Mouse (Mus musculus): Measurements from ENCODE around the gene Pts. TPM values are rescaled to one million over a fixed set of nuclear protein-coding genes. Genes with fewer than 3 reads are reported as not detected.

The Pts gene
- total RNA-seq, 2 experiments from 2014 or later: 36.5 to 42.5 TPM

DNA sequence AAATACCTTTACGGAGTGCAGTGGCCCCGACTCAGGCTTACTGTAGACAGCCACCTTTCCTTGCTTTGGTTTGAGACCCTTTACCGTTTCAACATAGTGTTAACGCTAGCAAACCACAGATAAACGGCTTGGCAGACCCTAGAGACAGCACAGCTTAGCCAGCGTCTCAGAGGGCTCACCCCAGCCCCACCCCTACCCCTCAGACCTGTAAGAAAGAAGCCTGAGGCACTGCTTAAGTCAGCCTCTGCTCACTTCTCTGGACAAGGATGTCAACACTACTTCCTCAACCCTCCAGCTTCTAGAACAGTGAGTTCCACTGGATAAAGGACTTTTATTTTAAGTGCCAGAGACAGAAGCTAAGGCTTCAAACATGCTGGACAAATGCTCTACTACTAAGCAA lies 32.0 kb downstream of the Pts start:
- Histone ChIP-seq H3K4me3 (no peak overlapping the region), H3K27ac (no peak overlapping the region)
- no peak for TF ChIP-seq CTCF (conservative IDR thresholded peaks at IDR 0.05)
- DNase-seq (ENCODE audit: low spot score in 2 of 2): no peak

DNA sequence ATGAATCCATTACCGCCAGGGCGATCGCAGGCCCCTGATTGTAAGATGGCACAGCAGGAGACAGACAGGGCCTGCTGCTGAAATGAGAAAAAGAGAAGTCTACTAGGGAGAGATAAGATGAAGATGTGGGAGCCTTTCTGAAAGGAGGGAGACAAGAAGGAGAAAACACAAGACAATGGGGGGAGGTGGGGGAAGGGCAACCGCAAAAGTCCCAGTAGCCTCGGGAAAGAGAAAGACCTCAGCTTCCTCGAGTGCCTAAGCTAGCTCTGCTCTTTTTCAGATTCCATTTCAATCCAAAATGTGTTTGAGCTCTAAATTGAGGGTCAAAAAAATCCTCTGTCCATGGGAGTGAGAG lies 32.4 kb downstream of the Pts start:
- no peak overlapping the region for H3K27ac ChIP-seq
- no peak for TF ChIP-seq CTCF (conservative IDR thresholded peaks at IDR 0.05)
- no peak for DNase-seq (ENCODE audit: low spot score in 2 of 2)
- H3K4me3 ChIP-seq: no peak overlapping the region

DNA sequence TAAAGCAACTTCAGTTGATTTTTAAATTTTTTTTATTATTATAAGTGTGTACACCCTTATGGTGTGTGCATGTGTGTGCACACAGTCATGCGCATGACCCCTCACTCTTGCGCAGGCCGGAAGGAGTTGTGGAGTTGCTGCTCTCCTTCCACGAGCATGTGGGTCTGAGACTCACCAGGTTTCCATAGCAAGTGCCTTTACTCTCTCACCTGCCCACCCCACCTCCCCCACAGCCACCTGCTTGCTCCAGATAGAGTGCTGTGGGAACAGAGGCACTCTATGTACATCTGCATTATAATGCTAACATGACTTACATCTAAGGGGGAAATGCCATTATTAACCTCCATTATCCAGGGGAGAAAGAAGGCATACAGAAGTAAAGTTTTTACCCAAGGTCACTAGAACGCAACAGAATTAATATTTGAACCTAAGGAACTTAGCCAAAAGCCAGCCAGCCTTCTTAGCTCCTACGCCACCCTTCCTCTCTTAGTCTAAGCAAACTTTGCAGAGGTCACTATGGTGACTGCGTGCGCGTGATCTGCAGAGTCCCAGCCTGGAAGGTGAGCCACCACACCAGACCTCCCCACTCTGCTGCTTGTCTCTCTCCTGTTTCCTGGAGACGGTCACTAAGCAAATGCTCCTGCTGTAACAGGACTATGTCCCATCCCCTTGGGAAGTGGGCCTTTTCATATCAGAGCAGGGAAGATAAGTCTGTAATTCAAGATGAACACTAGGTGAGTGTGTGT lies 32.9 kb downstream of the Pts start:
- TF ChIP-seq CTCF (conservative IDR thresholded peaks at IDR 0.05): no peak
- no peak for DNase-seq (ENCODE audit: low spot score in 2 of 2)
- Histone ChIP-seq H3K27ac (no peak overlapping the region), H3K4me3 (no peak overlapping the region)

DNA sequence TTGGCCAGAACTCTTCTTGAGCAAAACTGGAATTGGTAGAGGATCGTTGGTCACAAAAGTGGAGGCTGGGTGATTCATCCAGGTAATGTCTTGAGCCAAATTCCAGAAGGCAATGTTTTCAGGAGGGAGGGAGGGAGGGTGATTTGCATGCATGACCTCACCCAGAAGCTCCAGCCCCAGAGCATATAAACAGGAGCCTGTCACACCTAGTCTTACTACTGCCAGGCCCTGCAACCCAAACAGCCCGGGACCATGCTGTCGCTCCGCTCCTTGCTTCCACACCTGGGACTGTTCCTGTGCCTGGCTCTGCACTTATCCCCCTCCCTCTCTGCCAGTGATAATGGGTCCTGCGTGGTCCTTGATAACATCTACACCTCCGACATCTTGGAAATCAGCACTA lies 34.2 kb downstream of the Pts start, which contains the start of gene Plet1:
TSS of gene Plet1 (plus strand) at position 215 of the 400 bp plus-strand sequence.
- no peak for DNase-seq (ENCODE audit: low spot score in 2 of 2)
- no peak within 1 kb of the TSS for H3K4me3 ChIP-seq
- no peak for TF ChIP-seq CTCF (conservative IDR thresholded peaks at IDR 0.05)
- no peak within 1 kb of the TSS for H3K27ac ChIP-seq

DNA sequence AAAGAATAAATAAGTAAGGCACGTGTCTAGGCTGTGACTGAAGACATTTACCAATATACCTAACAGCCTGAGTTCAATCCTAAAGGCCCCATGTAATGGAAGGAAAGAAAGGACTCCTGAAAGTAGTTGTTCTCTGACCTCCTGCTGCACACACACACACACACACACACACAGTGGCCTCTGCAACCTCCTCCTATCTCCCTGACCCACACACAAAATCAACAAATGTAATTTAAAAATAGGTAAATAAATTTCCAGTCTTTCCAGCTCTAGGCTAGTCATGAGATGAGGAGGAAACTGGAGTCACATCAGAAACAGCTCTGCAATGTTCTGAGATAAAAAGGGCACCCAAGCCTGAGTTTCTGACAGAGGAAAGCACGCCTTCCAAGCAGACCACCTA lies 34.7 kb downstream of the Pts start:
- no peak for TF ChIP-seq CTCF (conservative IDR thresholded peaks at IDR 0.05)
- no peak overlapping the region for H3K4me3 ChIP-seq
- H3K27ac ChIP-seq: no peak overlapping the region
- no peak for DNase-seq (ENCODE audit: low spot score in 2 of 2)

DNA sequence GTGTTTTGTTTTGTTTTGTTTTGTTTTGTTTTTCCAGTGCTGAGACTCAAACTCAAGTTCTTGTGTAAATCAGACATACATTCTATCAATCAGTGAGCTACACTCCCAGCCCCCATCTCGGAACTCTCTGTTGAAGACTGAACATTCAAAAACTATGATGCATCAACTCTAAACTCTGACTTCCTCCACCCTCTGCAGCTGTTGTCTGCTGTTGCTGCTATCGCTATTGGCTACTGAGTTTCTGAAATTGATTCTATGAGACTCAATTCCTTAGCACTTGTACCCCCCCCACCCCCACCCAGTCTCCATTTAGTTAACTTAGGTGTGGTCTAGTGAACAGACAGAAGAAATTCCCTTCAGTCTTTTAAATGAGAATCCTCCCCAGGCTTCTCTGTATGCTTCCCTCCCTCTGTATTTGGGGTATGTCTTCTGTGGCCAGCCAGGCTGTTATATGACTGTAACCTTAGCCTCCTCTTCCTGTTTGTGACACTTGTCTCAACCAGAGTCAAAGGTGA lies 36.9 kb downstream of the Pts start:
- Histone ChIP-seq H3K27ac (no peak overlapping the region), H3K4me3 (no peak overlapping the region)
- TF ChIP-seq CTCF (conservative IDR thresholded peaks at IDR 0.05): no peak
- no peak for DNase-seq (ENCODE audit: low spot score in 2 of 2)

DNA sequence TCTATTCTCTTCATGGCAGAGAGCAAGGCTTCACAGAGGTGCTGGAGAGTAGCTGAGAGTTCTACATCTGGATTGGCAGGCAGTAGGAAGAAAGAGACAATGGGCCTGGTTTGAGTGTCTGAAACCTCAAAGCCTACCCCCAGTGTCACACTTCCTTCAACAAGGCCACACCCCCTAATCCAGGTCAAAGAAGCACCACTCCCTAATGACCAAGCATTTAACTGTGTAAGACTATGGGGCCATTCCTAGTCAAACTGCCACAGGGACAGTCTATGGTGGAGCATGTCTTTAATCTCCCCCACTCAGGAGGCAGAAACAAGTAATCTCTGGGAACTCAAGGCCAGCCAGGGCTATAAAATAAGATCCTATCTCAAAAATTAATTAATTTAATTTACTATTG lies 37.7 kb downstream of the Pts start:
- Histone ChIP-seq H3K4me3 (no peak overlapping the region), H3K27ac (no peak overlapping the region)
- no peak for DNase-seq (ENCODE audit: low spot score in 2 of 2)
- TF ChIP-seq CTCF (conservative IDR thresholded peaks at IDR 0.05): no peak

DNA sequence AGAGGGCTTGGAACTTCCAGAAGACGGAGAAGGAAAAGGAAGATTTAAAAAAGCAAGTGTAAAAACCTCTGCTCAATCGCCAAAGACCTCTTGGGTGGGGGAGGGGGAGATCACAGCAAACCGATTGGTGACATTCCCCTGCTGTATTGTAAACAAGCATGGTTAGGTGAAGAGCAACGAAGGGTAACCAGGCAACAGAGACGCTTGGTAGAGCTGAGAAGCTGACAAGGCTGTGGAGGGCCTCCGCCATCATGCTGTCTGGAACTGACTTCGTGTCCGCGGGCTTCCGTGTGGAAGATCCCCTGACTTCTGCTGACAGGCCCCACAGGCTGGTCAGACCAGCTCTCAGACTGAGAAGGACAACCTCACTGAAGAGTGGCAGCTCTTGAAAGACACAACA lies 43.0 kb downstream of the Pts start:
- TF ChIP-seq CTCF (conservative IDR thresholded peaks at IDR 0.05): no peak
- H3K27ac ChIP-seq: no peak overlapping the region
- DNase-seq (ENCODE audit: low spot score in 2 of 2): no peak
- no peak overlapping the region; the same call in 1 of the 2 replicates for H3K4me3 ChIP-seq

DNA sequence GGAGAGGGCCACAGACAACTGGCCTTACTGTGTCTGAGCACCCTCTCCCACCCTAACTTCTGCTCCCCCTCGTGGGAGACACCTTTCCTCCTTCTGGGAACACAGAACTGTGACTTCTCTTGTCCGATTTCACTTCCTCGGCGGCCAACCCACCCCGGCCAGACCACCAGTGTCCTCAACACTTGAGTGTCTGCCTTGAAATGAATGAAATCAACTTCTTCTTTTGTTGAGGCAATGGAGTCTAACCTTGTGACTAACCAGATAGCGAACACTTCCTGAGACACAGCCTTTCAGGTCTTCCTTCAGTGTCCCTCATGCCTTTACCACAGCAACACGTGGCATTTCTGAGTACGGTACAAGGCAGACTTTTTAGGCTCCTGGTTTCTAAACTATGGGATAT lies 45.8 kb downstream of the Pts start:
- no peak overlapping the region for H3K27ac ChIP-seq
- no peak for TF ChIP-seq CTCF (conservative IDR thresholded peaks at IDR 0.05)
- DNase-seq (ENCODE audit: low spot score in 2 of 2): no peak
- no peak overlapping the region for H3K4me3 ChIP-seq

DNA sequence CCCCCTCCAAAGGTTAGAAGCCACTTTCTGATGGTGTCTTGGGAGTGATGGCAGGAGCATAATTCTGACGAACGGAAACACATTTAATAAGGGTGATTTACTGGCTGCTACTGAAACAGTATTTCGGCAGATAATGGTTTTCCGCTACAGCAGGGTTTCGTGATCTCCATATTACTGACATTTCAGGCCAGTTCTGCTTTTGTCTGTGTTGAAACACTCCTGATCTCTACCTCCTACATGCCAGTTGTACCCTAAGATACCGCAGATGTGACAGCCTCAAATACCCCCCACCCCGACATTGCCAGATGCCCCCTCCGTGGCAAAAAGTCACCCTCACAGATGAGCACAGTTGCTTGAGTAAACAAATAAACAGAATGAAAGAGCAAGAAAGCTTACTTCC lies 49.0 kb downstream of the Pts start:
- no peak for DNase-seq (ENCODE audit: low spot score in 2 of 2)
- no peak overlapping the region for H3K27ac ChIP-seq
- no peak overlapping the region for H3K4me3 ChIP-seq
- TF ChIP-seq CTCF (conservative IDR thresholded peaks at IDR 0.05): no peak

DNA sequence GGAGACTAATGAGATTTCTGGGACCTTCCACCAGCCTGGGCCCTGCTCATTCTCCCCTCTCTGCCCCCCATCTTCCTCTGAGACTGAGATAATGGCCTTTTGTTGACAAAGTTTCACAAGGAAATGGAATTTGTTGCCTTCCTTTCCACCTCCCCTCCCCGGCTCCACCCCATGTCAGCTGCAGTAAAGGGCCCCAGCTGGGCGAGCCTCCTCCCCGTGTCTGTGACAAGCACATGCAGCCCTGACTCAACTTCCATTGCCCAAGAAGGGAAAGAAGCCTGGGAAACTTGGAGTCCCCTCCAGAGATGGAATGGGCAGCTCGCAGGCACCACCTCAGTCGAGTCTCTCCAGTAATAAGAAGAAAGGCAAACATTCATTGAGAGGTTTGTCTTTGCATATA lies 49.7 kb downstream of the Pts start:
- DNase-seq (ENCODE audit: low spot score in 2 of 2): no peak
- TF ChIP-seq CTCF (conservative IDR thresholded peaks at IDR 0.05): no peak
- no peak overlapping the region for H3K27ac ChIP-seq
- H3K4me3 ChIP-seq: no peak overlapping the region

DNA sequence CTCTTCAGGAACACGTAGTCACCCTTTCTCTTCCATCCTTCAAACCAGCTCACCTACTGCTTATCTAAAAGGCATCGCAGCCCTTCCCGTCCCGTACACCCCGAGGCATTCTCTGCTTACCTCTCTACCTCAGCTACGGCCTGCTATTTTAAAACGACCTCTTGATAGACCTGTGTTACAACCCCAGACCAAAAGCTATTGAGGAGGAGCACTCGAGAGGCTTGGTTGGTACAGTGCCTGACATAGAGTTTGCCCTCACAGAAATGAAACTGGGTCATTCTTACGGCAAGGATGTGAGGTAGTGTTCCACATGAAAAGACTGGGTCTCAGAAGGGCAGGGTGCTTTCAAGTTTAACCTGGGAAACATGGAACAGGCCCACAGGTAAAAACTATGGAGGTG lies 51.3 kb downstream of the Pts start:
- Histone ChIP-seq H3K27ac (no peak overlapping the region), H3K4me3 (no peak overlapping the region)
- no peak for DNase-seq (ENCODE audit: low spot score in 2 of 2)
- no peak for TF ChIP-seq CTCF (conservative IDR thresholded peaks at IDR 0.05)

DNA sequence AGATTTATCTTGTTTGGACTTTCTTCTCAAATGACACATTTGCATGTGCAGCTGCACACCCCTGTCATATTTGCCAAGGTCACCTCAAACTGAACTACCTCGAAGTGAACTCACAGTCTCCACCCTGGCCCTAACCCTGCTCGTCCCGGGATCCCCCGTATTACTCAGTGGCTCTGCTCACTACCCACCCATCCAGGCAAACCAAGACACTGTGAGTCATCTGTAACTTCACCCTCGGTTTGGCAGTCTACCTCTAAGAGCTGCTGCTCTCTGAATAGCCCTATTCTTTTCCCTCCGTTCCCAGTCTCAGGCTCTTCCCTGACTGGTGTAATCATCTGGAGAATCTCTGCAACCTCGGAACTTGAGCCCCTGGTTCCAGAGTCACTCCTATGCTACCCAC lies 51.9 kb downstream of the Pts start:
- no peak for TF ChIP-seq CTCF (conservative IDR thresholded peaks at IDR 0.05)
- H3K4me3 ChIP-seq: no peak overlapping the region
- no peak overlapping the region for H3K27ac ChIP-seq
- no peak for DNase-seq (ENCODE audit: low spot score in 2 of 2)

DNA sequence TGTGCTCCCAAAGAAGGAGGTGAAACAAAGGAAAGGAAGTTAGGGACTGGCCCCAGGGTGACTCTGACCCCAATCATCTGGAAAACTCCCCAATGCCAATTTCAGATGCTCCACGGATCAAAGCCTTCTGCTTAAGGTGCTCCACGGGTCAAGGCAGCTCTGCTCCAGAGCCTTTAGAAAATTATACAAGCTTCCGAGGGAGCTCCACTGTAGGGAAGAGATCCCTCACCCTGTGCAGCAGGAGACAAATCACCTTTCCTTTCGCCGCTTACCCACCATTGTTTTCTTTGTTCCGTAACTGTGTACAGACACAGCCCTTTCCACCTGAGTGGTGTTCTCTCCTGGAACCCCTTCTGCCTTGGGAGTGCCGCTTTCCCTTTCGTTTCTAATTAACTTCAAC lies 52.8 kb downstream of the Pts start:
- Histone ChIP-seq H3K27ac (no peak overlapping the region), H3K4me3 (no peak overlapping the region)
- DNase-seq (ENCODE audit: low spot score in 2 of 2): no peak
- TF ChIP-seq CTCF (conservative IDR thresholded peaks at IDR 0.05): no peak
